Mouse (Mus musculus) megakaryocyte progenitor cell, adult 5-6 weeks (primary cell): ENCODE measurements around the gene Gipr. TPM values are rescaled to one million over a fixed set of nuclear protein-coding genes. Genes with fewer than 3 reads are reported as not detected.
"Not testable (repeated sequence)": the region's sequence is repeated elsewhere in the genome, so short reads cannot be mapped to it uniquely, and the experiment has no call there.

Source experiments
- ATAC-seq: replicated peaks from 2 replicates; pipeline ENCODE4 v1.8.0; 2016; ENCODE audit warnings: mild to moderate bottlenecking, moderate TSS enrichment, inconsistent platforms; ENCODE audit not compliant: poor library complexity
- total RNA-seq, 2 experiments: library from RNA; stranded (forward) in 1 of 2; stranded (reverse) in 1 of 2; fragments of 157-497, 149-512 nt in 1 of 2; fragments of 200-1000 nt in 1 of 2; gene quantifications; 2 replicates each; pipeline versions ENCODE4 v1.2.3 to v1.2.4; 2015 to 2017

The Gipr gene
- total RNA-seq, 2 experiments from 2014 or later, result not detected

DNA sequence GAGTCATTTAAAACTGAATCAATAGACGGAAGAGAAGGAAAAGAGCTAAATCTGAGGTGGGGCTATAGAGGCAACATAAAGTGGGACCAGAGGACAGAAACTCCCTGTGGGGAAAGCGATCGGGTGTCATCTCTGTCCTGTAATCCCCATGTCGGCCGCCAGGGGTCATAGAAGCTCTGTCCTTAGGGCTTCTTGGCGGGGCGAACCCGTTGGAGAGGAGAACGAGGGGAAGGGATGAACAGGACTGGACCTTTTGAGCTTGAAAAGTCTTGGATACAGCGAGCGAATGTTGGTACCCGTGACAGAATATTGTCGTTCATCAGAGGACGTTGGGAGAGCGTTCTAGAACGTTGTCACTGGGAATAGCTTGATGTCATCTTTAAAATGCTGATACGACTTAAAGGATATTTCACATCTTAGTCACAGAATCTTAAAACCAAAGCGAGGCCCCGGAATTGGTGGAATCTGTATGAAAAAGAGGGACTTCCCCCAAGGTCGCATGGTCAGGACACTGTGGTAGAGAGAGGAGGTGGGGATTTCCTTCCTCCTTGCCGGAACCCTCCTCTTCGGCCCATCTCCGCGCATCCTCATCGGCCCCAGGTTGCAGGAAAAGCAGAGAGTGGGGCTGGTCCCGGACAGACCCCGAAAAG is 12.6 kb upstream of the Gipr start:
- ATAC-seq, result peak; percentile 54

DNA sequence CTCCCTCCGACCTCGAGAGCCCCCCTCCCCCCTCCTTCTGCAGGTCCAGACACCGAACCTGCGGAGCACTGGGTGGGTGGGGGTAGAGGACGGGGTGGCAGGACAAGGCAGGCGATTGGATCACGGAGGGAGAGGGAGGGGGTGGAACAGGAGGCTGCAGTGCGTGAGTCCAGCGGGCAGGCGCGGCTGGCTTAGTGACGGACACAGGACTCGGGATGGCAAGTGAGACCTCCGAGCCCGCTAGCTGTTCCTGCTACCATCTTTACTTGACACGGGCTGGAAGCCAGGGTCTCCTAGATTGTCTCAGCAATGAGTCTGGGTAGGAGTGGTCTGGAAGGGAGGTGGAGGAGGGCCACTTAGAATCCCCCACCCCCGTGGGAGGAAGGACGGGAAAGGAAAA is 12.1 kb upstream of the Gipr start:
- no peak for ATAC-seq

DNA sequence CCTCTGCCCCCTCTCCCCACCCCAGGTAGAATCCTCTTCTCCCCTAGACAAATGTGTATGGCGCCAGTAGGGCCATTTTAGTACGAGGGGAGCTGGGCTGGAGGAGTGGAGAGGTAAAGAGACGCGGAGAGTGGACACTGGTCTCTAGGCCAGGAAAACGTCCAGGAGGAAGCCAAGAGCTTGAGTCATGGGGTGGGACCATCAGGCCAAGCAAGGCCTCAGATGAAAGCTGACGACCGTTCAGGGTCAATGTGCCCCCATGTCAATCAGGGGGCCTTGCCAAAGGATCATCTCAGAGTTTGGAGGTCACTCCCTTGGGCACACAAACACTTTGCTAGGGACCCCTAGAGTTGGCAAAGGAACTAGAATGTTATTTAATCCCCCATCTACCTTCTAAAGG is 11.3 kb upstream of the Gipr start:
- ATAC-seq, result no peak

DNA sequence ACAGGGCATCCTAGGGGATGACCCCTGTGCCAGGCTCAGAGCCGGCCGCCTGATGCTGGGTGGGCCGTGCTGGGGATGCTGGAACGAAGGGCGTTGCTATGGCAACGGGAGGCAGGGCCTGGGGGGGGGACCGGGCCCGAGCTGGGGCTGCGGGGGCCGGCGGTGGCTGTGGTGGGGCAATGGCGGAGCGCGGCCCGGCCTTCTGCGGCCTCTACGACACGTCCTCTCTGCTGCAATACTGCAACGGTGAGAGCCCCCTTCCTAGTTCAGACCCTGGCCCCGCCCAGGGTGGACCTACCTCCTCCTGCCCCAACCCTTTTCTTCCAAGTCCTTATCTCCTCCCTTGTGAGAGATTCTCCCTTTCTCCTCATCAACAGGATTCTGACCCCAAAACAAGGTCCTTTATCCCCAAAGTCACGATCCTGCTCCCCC is 10.6 kb upstream of the Gipr start:
- ATAC-seq, result no peak

DNA sequence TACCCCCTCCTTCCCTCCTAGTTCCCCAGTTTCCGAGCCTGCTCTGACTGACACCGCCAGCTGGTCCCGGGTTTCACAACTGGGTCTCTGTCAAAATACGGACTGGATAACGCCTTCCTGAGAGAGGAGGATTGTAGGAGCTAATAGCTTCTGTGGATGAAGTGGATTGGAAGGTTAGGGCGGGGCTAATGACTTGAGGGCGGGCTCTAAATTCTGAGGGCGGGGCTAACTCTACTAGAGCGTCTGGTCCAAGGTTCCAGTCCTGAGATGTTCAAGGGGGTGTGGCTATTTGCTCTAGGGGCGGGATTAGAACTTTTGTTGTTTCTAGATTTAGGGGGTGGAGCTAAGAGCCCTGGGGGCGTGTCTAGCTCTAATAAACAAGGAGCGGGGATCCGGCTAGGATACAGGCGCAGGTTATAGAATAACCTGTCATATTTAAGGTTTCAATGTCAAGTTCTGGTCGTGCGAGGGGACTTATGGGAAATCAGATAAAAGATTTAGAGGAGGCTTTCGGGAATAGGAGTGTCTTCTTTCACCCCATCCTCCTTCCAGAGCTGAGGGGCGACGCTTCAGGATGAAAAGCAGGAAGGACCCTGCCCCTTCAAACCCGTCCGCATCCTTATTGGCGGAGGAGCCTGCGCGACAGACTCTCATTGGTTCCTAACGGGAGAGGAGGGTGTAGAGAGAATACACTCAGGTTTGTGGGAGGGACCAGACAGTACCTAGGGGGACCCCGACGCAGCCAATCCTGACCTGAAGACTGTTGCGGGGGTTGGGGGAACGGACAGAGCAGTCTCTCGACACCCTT is 10.0 kb upstream of the Gipr start, which contains the start of gene Eml2:
TSS of gene Eml2 (plus strand) at position 714 of the 808 bp plus-strand sequence.
- peak; percentile 28 for ATAC-seq

DNA sequence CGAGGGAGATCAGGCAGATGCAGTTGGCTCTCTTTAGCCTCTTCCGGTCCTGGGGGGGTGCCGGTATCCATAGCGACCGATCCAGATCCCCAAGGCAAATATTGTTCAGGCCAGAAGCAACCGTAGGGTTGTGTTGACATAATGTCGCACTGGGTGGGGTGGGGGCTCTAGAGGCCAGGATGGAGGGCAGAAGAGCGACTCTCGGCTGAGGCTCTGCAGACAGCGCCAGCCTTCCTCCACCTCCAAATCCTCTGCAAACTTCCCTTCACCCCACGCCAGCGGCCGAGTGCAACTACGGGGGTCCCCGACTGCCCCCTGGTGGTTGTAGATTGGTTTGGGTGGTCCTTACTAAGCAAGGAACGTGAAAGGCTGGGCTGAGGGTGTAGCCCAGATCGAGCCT is 6.9 kb upstream of the Gipr start:
- ATAC-seq, result peak; percentile 84

DNA sequence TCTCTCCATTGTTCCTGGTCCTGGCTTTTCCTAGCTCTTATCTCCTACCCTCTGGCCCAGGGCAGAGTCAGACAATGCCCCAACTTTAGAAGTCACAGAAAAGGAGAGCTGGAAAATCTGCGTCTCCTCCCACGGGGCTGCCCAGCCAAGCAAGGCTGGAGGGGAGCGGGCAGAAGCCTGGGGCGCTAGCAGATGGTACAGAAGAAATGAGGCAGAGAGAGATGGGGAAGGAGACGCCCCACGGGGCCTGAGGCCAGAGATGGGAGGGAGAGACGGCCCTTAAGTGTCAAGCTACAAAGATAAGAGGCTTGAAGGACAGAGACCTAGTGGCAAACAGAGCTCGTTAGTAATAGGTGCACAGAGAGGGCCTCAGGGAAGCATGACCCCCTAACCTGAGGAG is 5.9 kb upstream of the Gipr start:
- no peak for ATAC-seq

DNA sequence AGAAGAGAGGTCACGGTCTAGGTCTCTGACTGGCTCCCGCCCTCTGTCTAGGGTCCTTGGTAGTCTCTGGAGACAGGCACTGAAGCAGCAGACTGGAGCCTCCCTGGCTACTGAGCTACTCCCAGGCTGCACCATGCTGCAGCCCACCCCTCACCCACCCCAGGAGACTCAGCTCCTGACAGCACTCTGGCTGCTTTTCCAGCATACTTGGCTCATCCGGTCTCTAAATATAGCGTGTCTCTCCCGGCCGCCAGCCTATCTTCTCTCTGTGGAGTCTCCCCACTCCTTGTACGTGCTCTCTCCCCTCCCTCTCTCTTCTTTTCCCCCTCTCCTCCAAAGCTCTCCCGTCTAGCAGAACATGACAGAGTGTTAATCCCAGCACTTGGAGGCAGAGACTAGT is 4.2 kb upstream of the Gipr start:
- ATAC-seq, result no peak

DNA sequence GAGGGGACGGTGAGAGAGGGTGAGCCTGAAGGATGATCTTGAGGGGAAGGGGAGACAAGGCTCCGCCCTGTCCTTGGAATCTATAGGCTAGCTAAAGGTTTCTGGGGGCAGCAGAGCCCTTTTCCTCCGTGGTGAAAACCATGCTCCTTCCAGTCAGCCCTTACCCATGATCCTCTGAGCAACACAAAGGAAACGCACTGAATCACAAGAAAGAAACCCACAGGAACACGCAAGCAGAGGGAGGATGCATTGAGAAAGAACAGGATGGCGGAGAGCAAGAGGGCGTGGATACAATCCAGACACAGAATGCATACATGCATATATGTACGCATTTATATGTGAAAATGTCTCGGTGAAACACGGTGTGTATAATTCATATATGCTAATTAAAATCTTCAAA is 3.6 kb upstream of the Gipr start:
- ATAC-seq, result no peak

DNA sequence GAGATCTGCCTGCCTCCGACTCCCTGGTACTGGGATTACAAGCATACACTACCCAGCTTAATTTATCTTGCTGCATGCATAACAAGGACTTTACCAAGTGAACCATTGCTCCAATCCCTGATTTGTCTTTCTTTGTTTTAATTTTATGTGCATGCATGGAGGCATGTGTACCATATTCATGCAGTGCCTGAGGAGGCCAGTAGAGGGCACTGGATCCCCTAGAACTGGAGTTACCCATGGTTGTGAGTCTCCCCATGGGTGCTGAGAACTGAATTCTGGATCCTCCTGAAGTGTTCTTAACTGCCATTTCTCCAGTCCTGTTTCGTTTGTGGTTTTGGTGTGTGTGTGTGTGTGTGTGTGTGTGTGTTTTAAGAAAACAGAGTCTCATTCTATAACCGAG is 1.1 kb upstream of the Gipr start:
- no peak for ATAC-seq

DNA sequence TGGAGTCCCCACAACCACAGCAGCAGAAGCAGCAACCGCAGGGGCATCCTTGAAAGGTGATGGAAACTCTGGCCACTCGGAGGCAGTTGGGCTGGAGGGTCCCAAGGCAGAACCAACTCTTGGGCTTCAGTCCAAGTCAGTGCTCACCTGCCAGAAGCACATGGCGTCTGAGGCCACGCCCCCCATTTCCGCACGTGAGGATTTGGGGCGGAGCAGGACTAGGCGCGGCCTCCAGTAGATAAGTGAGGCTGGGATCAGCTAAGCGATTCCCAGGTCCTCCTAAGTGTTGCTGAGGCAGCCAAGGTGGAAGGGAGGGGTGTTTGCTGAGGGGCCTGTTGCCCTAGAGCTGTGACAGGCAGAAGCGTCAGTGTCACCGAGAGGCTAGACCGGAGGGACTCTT is 949 bp downstream of the Gipr start:
- ATAC-seq, result peak; percentile 34

DNA sequence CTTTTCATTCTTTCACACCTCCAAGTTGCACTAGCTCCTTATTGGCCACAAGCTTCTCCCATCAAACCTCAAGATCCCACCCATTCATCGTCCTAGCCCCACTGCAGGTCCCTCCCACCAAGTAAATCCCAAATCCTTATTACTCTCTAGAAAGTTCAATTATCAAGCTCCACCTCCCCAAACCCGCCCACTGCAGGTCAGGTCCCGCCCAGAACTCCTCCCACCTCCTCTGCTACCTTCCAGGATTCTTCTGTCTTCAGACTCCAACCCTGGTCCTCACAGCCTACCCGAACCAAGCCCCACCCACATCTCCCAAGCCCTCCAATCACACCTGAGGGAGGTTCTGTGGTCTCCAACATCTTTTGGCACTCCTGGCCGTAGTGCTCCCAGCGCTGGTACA is 1.7 kb downstream of the Gipr start:
- peak; percentile 42 for ATAC-seq

DNA sequence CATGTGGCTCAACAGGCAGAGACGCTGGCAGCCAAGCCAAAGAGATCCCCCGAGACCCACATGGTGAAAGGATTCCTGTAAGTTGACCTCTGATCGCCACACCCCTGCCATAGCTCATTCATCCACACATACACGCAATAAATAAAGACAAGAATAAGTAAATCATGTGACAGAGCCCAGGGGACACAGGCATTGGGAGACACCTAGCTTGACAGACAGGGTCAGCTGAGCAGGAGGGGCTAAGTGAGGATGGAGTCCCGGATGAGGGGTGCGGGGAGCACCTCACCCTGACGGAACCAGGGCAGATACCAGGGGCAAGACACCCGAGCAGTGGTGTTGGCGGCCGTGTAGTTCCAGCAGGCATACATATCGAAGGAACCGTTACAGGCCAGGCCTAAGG is 2.2 kb downstream of the Gipr start:
- no peak for ATAC-seq

DNA sequence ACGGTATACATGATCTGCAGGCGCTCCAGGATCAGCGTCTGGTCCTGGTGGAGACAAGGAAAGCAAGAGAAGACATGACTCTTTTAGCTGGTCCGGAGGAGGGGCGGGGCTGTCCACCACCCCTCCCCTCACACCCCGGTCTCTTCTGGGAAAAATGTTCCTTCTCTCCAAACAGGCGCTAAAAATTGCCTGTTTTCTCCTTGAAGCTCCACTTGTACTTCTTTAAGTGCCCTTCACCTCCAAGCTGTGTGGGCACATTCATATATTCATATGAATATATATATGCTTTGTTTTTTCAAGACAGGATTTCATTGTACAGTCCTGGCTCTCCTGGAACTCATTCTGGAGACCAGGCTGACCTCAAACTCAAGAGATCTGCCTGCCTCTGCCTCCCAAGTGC is 3.0 kb downstream of the Gipr start:
- no peak for ATAC-seq

DNA sequence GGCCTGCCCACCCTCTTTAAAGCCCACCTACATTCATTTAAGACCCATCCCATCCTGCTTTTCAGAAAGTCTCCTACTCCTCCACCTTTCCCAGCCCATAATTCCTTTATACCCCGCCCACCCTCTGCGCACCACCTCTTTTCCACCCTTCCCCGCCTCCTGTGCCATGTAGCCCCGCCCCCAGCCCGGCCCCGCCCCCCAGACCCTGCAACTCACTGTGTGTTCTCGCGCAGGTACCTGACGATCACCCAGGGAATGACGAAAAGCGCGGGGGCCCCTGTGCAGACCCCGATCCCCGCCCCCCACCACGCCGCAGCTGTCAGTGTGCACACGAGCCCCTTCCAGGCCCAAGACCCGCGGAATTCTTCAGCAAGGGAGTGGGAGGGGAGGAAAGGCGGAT is 5.8 kb downstream of the Gipr start:
- ATAC-seq, result peak; percentile 28

DNA sequence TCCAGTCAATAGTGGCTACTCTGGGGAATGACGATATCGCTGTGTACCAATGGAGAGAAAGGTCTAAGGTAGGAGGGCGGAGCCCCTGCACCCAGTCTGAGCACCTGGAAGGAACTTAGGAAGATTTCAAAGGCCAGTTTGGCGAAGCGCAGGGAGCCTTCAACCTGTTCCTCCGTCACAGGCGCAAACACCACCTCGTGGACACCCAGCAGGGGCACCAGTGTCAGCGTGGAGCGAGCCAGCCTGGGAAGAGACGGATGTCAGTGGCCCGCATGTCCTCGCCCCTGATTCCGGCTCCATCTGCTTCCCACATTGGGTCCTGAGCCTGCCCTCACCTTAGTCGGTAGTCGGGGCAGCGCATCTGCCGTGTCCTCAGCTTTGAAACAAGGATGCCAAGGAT is 6.5 kb downstream of the Gipr start:
- no peak for ATAC-seq

DNA sequence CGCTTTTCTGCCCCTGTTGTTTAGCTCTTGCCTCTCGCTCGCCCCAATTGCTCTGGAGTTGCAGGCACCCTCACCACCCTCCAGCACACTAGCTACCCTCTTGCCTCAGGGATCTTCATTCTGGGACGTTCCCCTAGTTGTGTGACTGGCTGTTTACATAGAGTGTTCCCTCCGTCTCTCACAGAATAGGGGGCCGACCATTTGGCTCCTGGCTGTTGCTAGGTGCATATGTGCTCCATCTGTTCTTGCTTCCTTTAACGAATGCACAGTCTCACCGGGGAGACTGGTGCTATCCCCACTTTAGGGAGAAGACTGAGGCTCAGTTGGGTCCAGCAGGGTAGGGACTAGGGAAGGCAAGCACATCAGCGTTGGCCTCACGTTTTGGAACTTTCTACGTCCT is 7.3 kb downstream of the Gipr start:
- ATAC-seq, result no peak

DNA sequence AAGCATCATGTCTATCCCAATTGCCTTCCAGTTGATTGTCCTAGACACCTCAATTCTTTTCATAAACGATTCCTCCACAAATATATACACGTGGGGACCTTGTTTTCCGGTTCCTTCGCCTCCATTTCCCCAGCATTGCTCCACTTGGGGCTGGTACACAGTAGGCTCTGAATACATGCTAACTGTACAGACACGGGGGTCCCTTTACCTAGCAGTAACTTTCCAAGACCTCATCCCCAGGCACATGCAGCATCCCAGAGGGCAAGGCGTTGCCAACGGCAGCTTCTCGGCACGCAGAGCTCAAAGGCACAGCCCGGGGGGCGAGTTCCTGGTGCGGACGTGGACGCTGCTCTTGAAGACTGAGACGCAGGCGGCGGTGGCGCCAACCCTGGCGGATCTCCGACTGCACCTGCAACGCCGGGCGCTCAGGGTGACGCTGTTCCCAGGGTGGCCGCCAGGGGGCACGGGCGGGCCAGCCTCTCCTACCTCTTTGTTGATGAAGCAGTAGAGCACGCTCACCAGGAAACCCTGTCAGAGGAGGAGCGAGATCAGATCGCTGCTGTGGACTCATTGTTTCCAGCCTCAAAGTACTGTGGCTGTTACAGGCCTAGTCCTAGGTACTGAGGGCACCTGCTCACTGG is 8.6 kb downstream of the Gipr start:
- peak; percentile 96 for ATAC-seq

DNA sequence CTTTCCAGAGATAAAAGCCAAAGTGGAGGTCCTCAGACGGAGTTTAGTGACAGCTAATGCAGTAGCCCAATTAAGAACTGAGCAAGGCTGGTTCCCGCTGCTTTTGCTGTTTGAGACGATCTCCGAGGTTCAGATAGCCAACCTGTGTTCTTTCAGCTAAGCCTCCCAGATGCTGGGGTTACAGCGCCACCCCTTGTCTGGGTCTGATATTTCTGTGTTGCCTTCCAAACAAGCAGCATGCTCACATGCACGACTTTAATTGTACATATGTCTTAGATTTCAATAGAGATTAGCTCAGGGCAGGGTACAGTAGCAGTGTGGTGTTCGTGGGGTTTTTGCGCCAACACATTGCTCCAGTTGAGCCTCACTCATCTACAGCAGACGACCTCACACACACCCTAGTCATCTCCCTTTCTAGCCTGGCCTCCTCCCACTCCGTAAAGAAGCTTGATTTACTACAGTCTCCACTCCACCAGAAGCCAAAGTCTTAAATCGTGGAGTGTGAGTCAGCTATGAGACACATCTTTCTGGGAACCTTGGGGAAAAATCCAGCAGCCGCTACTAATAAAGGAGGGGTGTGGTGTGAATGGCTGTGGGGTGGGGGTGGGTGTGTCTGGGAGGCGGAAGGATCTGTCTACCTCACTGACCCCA is 10.0 kb downstream of the Gipr start:
- no peak for ATAC-seq

DNA sequence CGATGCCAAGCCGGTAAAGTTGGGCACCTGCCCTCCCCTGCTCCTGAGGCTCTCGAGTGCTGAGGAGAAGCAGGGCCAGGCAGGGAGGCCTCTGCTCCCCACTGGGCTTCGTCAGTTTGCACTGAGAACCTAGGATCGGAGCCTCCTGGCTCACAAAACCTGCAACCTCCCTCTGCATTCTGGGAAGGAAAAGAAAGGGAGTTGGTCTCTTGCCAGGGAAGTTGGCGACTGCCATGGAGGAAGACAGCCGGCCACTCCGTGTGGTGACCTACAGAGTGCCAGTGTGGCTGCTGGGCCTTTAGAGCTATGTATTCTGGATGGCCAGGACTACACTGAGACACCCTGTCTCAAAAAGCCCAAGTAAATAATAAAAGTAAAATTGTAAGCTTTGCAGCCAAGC is 11.1 kb downstream of the Gipr start:
- no peak for ATAC-seq

DNA sequence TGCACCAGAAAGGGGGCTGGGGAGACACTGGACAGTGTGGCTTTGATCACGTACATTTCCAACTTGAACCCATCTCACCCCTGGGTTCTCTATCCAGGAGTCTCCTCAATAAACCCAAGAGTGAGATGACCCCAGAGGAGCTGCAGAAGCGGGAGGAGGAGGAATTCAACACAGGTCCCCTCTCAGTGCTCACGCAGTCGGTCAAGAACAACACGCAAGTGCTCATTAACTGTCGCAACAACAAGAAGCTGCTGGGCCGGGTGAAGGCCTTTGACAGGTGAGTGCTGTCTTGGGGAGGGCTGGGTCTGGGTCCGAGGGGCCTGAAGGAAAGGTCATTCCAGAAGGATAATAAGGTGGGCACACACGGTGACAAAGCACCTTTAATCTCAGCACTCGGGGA is 14.8 kb downstream of the Gipr start:
- ATAC-seq, result not testable (repeated sequence)

DNA sequence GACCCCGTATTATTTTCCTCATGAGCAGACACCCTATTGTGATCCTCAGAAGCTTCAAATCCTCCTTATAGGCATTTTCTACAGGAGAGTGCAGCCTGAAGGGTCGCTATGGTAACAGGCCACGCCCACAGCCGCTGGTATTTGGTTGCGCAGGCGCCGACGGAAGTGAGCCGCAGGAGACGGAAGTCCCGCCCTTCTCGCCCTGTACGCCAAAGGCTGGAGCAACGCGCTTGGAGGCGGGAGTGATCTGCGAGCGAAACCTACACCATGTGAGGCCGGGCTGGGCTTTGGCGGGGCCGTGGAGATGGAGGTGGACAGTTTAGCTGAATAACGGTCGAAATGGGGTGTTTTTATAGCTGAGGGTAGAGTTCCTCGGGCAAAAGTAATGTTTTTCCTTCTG is 16.3 kb downstream of the Gipr start, which contains the start of gene Snrpd2:
TSS of gene Snrpd2 (plus strand) at position 97 of the 400 bp plus-strand sequence.
- ATAC-seq, result peak; percentile 78
